Mouse (Mus musculus) liver, embryonic 13.5 days (tissue): ENCODE data around the gene Mier1. TPM values are rescaled to one million over a fixed set of nuclear protein-coding genes. Genes with fewer than 3 reads are reported as not detected.
"Not testable (repeated sequence)": the region's sequence is repeated elsewhere in the genome, so short reads cannot be mapped to it uniquely, and the experiment has no call there.

Experiments
- ATAC-seq: fragments of 200-750 bp; cut with Nextera tagmentation; 2 replicates; pipeline ENCODE4 v1.8.0; 2017; ENCODE audit warnings: low read depth, mild to moderate bottlenecking, moderate number of reproducible peaks, moderate library complexity
- DNase-seq: peaks from one replicate; pipeline ENCODE4 v3.0.0; 2022
- H3K27ac ChIP-seq: fragments of 300-500 bp; sonication (generic); 2 replicates; pipeline ENCODE4 v1.5.1; 2015; ENCODE audit warnings: moderate library complexity, mild to moderate bottlenecking, inconsistent platforms
- H3K27me3 ChIP-seq: fragments of 300-500 bp; sonication (generic); 2 replicates; pipeline ENCODE4 v1.6.1; 2015; ENCODE audit warnings: mild to moderate bottlenecking, inconsistent platforms
- H3K36me3 ChIP-seq: fragments of 300-500 bp; sonication (generic); 2 replicates; pipeline ENCODE4 v1.6.1; 2015; ENCODE audit warnings: mild to moderate bottlenecking, inconsistent platforms
- H3K4me1 ChIP-seq: fragments of 300-500 bp; sonication (generic); replicated peaks from 2 replicates; pipeline ENCODE4 v1.6.1; 2015; ENCODE audit warnings: inconsistent platforms
- H3K4me2 ChIP-seq: fragments of 300-500 bp; sonication (generic); 2 replicates; pipeline ENCODE4 v1.6.1; 2015; ENCODE audit warnings: inconsistent platforms, mild to moderate bottlenecking, moderate library complexity
- H3K4me3 ChIP-seq: fragments of 300-500 bp; sonication (generic); replicated peaks from 2 replicates; pipeline ENCODE4 v1.5.1; 2015; ENCODE audit warnings: mild to moderate bottlenecking, inconsistent platforms
- H3K9ac ChIP-seq: fragments of 300-500 bp; sonication (generic); 2 replicates; pipeline ENCODE4 v1.6.1; 2015; ENCODE audit warnings: mild to moderate bottlenecking, inconsistent platforms
- H3K9me3 ChIP-seq: fragments of 300-500 bp; sonication (generic); replicated peaks from 2 replicates; pipeline ENCODE4 v1.6.1; 2016; ENCODE audit warnings: inconsistent platforms
- WGBS: fragments of 180-500 bp; shearing (Covaris S2); methylation state at CpG from one replicate; pipeline ENCODE4 v1.1.7; 2015; ENCODE audit not compliant: insufficient replicate concordance; 5-methylcytosine and 5-hydroxymethylcytosine counted together
- polyA plus RNA-seq: library from polyadenylated mRNA; unstranded; fragments of >200 nt; fragmentation: Nextera tagmentation; extraction: Ambion mirVana; gene quantifications from 2 replicates; pipeline ENCODE4 v1.2.1, GENCODE M21; 2015

The Mier1 gene
- polyA plus RNA-seq, 1 experiment from 2014 or later: 32.2 TPM

DNA sequence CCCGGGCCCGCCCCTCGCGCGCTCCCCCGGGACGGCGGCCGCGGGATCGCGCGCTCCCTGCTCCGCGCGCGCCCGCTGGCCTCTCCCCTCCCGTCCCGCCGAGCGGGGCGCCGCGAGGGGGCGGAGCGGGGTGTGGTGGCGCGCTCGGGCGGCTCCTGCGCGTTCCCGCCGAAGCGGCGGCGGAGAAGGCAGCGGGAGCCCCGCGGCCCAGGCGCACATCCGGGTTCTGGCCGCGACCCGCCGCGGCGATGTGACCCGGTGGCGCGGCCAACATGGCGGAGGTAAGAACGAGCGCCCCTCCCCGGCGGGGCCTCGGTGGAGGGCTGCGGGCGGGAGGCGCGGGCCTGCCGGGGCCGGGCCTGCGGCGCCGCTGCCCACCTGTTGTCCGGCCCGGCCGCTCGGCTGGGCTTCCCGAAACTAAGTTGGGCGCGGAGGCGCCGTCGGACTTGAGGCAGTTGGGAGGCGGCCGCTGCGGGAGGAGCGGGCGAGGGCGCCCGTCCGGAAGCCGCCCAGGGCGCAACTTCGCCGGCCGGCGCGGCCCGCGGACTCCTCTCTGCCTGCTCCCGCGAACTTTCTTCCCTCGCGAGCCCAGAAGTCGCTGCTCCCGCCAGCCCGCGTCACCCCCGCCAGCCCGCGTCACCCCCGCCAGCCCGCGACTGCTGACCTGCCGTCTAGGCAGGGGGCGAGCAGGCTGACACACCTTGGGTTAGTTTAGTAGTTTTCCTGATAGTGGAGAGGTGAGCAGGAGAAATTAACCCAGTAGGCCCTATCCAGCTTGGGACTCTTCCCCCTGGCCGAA is 5.2 kb downstream of the Mier1 start:
- peaks cover 5% of the 10 kb centered on the region; the same call in 1 of the 2 replicates for H3K36me3 ChIP-seq
- peak; percentile 63 for ATAC-seq
- H3K9ac ChIP-seq: peak overlapping the region; percentile 100
- H3K4me1 ChIP-seq: peaks cover 50% of the 10 kb centered on the region
- H3K27me3 ChIP-seq: no peaks in the 10 kb centered on the region
- peak; percentile 79 for DNase-seq
- peak overlapping the region; percentile 77 for H3K4me2 ChIP-seq
- peak overlapping the region; percentile 98 for H3K4me3 ChIP-seq
- H3K27ac ChIP-seq: peak overlapping the region; percentile 99
- no peaks in the 10 kb centered on the region for H3K9me3 ChIP-seq
- WGBS: 1% methylated on average over 76 of the region's 111 CpGs

DNA sequence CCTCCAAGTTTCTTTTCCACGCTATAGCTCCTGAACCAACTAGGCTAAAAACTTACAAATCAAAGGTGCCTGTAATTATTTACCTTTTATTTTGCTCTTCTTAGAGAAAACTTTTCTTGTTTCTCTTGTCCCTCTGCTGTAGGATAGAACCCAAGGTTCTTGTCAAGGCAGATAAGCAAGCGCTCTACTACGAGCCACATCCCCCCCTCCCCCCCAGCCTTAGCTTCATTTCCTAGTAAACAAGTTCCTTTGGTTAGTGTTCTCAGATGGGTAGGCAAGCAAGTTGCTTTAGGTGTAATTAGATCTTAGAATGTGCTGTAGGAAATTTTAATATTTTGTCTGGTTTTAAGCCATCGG is 5.8 kb downstream of the Mier1 start:
- Histone ChIP-seq H3K9ac (peak overlapping the region; percentile 100), H3K9me3 (no peaks in the 10 kb centered on the region), H3K4me2 (peak overlapping the region; percentile 77), H3K27me3 (no peaks in the 10 kb centered on the region), H3K27ac (peak overlapping the region; percentile 99), H3K4me1 (peaks cover 50% of the 10 kb centered on the region), H3K4me3 (peak overlapping the region; percentile 98), H3K36me3 (peaks cover 5% of the 10 kb centered on the region; the same call in 1 of the 2 replicates)
- ATAC-seq (peak; percentile 72), DNase-seq (no peak)
- WGBS: 6% methylated on average over 4 of the region's 4 CpGs

DNA sequence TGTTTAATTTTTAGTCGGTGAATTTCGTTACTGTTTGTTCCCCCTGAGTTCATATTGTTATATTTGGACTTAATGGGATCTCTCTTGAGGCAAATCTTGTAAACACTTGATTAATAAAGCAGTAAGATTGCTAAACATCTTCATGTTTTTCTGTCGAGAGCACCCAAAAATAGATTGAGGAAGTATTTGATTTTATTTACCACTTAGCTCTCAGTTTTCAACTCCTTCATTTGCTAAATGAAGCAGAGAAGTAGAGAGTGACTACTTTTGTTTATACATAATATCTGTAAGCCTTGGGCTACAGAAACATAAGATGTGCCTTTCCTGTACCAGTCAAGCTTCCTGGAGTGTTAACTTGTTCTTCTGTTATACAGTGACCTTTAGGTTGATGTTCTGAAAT is 6.2 kb downstream of the Mier1 start:
- 9% methylated on average over 3 of the region's 3 CpGs for WGBS
- H3K36me3 ChIP-seq: peaks cover 5% of the 10 kb centered on the region; the same call in 1 of the 2 replicates
- no peak for ATAC-seq
- H3K4me3 ChIP-seq: peak overlapping the region; percentile 98
- H3K9ac ChIP-seq: peak overlapping the region; percentile 100
- peak overlapping the region; percentile 99 for H3K27ac ChIP-seq
- no peaks in the 10 kb centered on the region for H3K27me3 ChIP-seq
- peaks cover 48% of the 10 kb centered on the region for H3K4me1 ChIP-seq
- DNase-seq: no peak
- H3K9me3 ChIP-seq: no peaks in the 10 kb centered on the region
- H3K4me2 ChIP-seq: peak overlapping the region; percentile 77

DNA sequence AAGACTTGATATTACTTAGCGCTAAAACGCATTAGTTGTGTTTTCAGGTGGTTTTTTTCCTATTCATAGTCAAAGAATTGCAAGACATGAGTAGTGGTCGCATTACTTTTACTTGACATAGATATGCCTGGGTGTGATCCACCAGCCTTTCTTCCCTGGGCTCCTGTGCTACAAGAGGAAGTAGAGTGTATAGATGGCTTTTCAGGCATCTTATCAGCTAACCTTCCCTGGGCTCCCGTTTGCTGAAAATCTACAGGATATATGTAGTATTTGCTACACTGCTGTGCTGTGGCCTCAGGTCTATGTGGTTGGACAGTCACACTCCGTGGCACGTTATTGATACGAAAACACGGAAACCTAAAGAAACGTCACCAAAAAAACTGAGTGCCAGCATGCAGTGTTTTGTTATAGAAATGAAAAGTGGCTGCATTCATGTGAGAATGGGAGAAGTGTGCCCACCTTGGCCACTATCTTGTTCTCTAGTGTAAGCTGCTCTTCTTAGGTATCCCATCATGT is 6.7 kb downstream of the Mier1 start:
- peak overlapping the region; percentile 98 for H3K4me3 ChIP-seq
- H3K4me2 ChIP-seq: peak overlapping the region; percentile 77
- DNase-seq: no peak
- H3K4me1 ChIP-seq: peaks cover 44% of the 10 kb centered on the region
- H3K27me3 ChIP-seq: no peaks in the 10 kb centered on the region
- peak overlapping the region; percentile 100 for H3K9ac ChIP-seq
- no peaks in the 10 kb centered on the region for H3K9me3 ChIP-seq
- peaks cover 5% of the 10 kb centered on the region; the same call in 1 of the 2 replicates for H3K36me3 ChIP-seq
- peak overlapping the region; percentile 99 for H3K27ac ChIP-seq
- peak; percentile 22; the same call in 1 of the 2 replicates for ATAC-seq
- WGBS: 43% methylated on average over 9 of the region's 9 CpGs

DNA sequence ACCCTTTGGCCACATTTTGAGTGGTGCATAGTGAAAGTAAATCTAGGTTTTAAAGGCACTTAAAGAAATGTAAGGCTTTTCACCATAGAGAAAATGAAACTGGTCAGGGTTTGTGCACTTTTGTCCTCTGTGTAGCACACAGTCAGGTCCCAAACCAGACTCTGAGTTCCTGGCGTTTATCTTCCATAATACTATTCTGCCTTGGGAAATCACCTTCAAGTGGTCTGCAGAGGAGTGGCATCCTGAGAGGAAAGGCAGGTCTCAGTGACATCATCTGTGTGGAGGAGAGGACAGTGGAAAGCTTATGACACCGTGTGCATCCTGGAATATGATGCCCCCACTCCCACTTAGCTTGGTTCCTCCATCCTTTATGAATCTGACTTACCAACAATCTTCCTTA is 8.9 kb downstream of the Mier1 start:
- 27% methylated on average over 2 of the region's 2 CpGs for WGBS
- no peak for DNase-seq
- Histone ChIP-seq H3K4me3 (0 out of 2 replicates have a peak overlapping the region, but pooled peaks have one; percentile 14), H3K9ac (peak overlapping the region; percentile 40; the same call in 1 of the 2 replicates), H3K36me3 (no peaks in the 10 kb centered on the region), H3K27me3 (no peaks in the 10 kb centered on the region), H3K4me2 (peak overlapping the region; percentile 36), H3K27ac (peak overlapping the region; percentile 56), H3K4me1 (peaks cover 48% of the 10 kb centered on the region), H3K9me3 (no peaks in the 10 kb centered on the region)
- no peak for ATAC-seq

DNA sequence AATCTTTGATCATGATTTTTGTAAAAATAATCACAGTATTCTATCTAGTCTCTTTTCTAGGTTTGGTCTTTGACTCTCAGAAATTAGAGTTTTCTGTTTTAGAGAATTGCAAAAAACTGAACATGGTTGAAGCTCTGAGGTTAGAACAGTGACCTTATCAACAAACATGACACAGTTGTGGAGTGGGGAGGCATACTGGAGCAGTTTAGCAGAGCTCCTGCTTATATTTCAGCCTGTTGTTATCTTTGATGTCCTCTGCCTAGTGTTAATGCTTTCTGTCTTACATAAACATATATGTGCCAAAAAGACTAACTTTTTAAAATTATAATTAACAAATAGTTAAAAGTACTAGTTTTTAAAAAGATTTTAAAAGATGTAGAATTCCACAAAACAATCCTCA is 9.4 kb downstream of the Mier1 start:
- H3K9ac ChIP-seq: no peak overlapping the region
- no peaks in the 10 kb centered on the region for H3K27me3 ChIP-seq
- no peak overlapping the region for H3K27ac ChIP-seq
- no peak for ATAC-seq
- H3K36me3 ChIP-seq: no peaks in the 10 kb centered on the region
- H3K4me2 ChIP-seq: no peak overlapping the region
- peaks cover 45% of the 10 kb centered on the region for H3K4me1 ChIP-seq
- DNase-seq: no peak
- H3K4me3 ChIP-seq: no peak overlapping the region
- H3K9me3 ChIP-seq: no peaks in the 10 kb centered on the region

DNA sequence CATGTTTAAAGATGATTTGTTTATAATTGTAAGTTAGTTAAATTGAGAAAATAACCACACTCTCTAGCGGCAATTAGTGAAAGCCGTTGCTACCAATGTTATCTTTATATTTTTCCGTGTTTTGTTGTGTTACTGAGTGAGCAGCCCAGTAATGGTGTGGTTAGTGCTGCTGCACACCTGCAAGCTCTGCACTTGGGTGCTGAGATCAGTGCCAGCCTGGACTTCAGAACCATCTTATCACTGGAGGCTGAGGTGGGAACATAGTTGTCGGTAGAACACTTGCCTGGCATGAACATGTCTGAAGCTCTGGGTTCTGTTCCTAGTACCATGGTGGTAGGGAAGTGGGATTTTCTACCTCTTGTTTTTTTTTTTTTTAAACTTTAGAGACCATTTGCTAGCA is 12.3 kb downstream of the Mier1 start:
- peaks cover 31% of the 10 kb centered on the region for H3K4me1 ChIP-seq
- no peak overlapping the region for H3K9ac ChIP-seq
- H3K27me3 ChIP-seq: no peaks in the 10 kb centered on the region
- H3K9me3 ChIP-seq: no peaks in the 10 kb centered on the region
- no peak overlapping the region for H3K4me2 ChIP-seq
- no peak overlapping the region for H3K4me3 ChIP-seq
- H3K27ac ChIP-seq: no peak overlapping the region
- no peak for DNase-seq
- 78% methylated on average over 4 of the region's 4 CpGs for WGBS
- H3K36me3 ChIP-seq: peaks cover 11% of the 10 kb centered on the region
- ATAC-seq: no peak

DNA sequence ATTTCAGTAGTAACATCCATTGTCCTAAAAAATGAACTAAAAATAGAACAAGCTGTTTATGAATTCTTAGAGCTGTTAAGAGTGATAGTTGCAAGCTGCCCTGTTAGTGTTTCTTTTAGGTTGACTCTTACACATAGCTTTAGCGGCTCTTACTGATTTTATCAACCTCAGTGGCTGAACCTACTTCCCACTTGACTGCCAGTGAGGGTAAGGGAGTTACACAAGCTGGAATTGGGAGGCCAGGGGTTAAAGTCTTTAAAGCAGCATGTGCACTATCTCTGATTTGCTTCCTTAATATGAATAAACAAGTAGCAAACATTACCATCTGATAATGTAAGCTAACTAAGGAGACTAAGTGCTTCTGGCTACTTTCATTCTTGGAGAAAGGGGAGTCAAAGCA is 22.8 kb downstream of the Mier1 start:
- Histone ChIP-seq H3K9me3 (no peaks in the 10 kb centered on the region), H3K27ac (no peak overlapping the region), H3K27me3 (no peaks in the 10 kb centered on the region), H3K36me3 (peaks cover 60% of the 10 kb centered on the region), H3K4me1 (no peaks in the 10 kb centered on the region), H3K4me2 (no peak overlapping the region), H3K9ac (no peak overlapping the region), H3K4me3 (no peak overlapping the region)
- DNase-seq (no peak), ATAC-seq (no peak)
- 13% methylated on average over 1 of the region's 1 CpGs for WGBS

DNA sequence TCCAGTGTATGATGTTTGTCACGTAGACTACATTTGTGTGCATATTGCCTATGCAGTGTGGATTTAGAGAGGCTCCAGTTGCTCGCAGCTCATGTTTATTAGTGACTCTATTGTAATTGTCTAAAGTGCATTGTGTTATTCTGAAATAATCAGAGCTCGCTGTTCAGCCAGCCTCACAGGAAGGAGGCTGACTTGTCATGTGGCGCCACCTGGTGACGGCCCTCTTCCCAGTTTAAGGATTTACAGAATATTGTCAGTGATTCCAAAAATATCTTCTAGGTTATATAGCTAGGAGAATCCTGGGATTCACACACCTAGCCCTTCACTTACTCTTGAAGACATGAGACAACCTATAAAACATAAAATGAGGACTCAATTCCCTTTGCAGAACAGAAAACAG is 32.1 kb downstream of the Mier1 start:
- H3K27ac ChIP-seq: no peak overlapping the region
- no peak overlapping the region for H3K4me2 ChIP-seq
- H3K4me1 ChIP-seq: no peaks in the 10 kb centered on the region
- no peaks in the 10 kb centered on the region for H3K27me3 ChIP-seq
- peaks cover 82% of the 10 kb centered on the region for H3K36me3 ChIP-seq
- no peak overlapping the region for H3K9ac ChIP-seq
- no peak overlapping the region for H3K4me3 ChIP-seq
- DNase-seq (peak; percentile 42), ATAC-seq (no peak)
- WGBS: 48% methylated on average over 5 of the region's 5 CpGs
- no peaks in the 10 kb centered on the region for H3K9me3 ChIP-seq

DNA sequence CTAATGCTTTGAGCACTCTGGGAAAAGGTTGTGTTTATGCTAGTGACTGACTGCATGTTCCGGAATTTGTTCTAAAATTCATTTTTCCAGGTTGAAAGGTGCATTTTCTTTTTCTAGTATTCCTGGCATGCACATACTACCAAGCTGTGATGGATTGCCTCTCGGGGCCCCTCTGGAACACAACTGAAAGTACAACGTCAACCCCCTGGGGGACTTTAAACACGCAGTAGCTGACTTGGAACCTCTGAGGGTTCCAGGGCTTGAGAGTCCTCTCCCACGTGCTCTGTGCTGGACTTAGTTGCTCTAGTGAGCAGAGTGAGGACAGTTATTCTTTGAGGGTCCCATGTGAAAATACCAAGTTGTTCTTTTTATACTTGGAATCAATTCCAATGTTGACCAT is 37.8 kb downstream of the Mier1 start:
- ATAC-seq (no peak), DNase-seq (no peak)
- H3K36me3 ChIP-seq: peaks cover 89% of the 10 kb centered on the region
- no peak overlapping the region for H3K4me2 ChIP-seq
- H3K27me3 ChIP-seq: no peaks in the 10 kb centered on the region
- H3K9ac ChIP-seq: no peak overlapping the region
- 93% methylated on average over 5 of the region's 5 CpGs for WGBS
- H3K27ac ChIP-seq: no peak overlapping the region
- no peaks in the 10 kb centered on the region for H3K9me3 ChIP-seq
- H3K4me1 ChIP-seq: no peaks in the 10 kb centered on the region
- no peak overlapping the region for H3K4me3 ChIP-seq

DNA sequence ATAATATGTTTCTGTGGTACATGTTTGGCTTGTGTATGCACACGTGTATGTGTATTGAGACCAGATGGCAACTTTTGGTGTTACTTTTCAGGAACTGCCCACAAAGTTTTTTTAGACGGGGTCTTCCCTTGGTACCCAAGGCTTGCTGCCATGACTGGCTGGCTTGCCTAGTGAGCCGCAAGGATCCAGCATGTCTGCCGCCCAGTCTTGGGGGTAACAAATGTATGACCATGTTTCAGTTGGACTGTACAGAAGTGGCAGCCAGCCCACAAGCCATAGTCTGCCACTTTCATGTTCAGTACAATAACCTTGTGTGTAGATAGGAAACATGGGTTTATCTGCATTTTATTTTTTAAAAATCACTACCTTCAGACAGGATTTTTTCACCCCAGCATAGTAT is 44.6 kb downstream of the Mier1 start:
- H3K27me3 ChIP-seq: no peaks in the 10 kb centered on the region
- WGBS: 87% methylated on average over 4 of the region's 4 CpGs
- H3K9me3 ChIP-seq: no peaks in the 10 kb centered on the region
- no peak overlapping the region for H3K9ac ChIP-seq
- H3K4me1 ChIP-seq: no peaks in the 10 kb centered on the region
- ATAC-seq: no peak
- DNase-seq: no peak
- no peak overlapping the region for H3K4me2 ChIP-seq
- H3K36me3 ChIP-seq: peaks cover 80% of the 10 kb centered on the region
- no peak overlapping the region for H3K4me3 ChIP-seq
- no peak overlapping the region for H3K27ac ChIP-seq

DNA sequence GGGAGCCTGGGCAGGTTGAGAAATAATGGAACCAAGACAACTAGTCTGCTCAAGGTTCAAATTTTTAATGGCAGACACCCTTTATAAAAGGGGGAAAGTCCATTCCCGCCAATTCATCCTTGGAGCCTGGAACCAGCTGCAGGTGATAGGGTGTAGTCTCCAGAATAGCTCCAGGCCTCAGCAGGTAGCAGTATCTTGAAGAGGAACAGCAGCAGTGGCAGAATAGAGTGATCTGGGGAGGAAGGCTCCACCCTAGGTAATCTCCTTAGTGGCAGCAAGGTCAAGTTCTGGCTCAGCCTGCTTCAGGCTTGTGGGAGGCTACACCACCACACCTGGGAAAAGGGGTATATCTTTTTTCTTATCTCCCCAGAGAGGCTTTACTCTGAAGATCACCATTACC is 52.0 kb downstream of the Mier1 start:
- H3K9ac ChIP-seq, H3K4me3 ChIP-seq, H3K4me1 ChIP-seq, H3K27me3 ChIP-seq, H3K9me3 ChIP-seq, H3K27ac ChIP-seq, DNase-seq, H3K4me2 ChIP-seq: not testable (repeated sequence)
- 0 out of 2 replicates have a peak, but pooled peaks have one; percentile 26 for ATAC-seq
- peaks cover 45% of the 10 kb centered on the region for H3K36me3 ChIP-seq
- 89% methylated on average over 1 of the region's 1 CpGs for WGBS
